Mouse (Mus musculus): ENCODE results near the gene Cwc15.

GRCm38 (mm10) chr9:14518105-14518504 is 17.7 kb downstream of the Cwc15 start:
- TF ChIP-seq CTCF (IDR thresholded peaks at IDR 0.05; ENCODE audit: low read depth) (no peak), EP300 (IDR thresholded peaks at IDR 0.05; ENCODE audit: low read depth) (no peak)

All from liver, embryonic 14.5 days (tissue).